In the genomic region with DNA sequence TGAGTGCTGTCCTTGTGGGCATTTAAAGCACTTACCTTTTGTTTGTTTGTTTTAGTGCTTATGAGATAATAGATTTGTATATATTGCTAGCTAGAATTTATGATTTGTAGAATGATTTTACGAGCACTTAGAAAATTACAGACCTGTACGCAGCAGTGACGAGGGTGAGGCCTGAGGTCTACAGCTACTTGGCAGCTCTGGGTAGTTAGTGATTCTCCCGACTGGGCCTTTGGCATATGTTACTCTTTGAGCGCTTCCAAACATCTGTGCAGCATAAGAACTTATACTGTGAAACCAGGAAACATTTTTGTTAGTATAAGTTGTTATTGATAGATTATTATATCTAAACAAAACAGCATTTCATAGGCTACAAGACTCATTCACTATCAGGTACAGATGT, we compare ENCODE assay signal across 30 mouse cellular contexts. TPM values are rescaled to one million over a fixed set of nuclear protein-coding genes. Genes with fewer than 3 reads are reported as not detected.
A peak's percentile ranks its signal among the peaks of the same experiment; 100 is the strongest.
DNase-seq lines count a peak whose midpoint lies in the region; ATAC-seq and TF ChIP-seq lines count a peak whose summit lies in the region.
"Had no signal": no experiment of that assay in that cellular context is flagged by ENCODE, and none has a peak within 500 bp of the region (broad histone marks: within the 10 kb centered on the region; RNA-seq: fewer than 3 reads in every experiment).

No protein-coding gene starts in this region.

- no peak overlapping the region for H3K9ac ChIP-seq in heart, adult 2 months (ENCODE audit: low read depth, low read length)
- H3K9ac ChIP-seq in heart, embryonic 15.5 days: no peak overlapping the region
- no peak overlapping the region for H3K9ac ChIP-seq in neural tube, embryonic 15.5 days (replicated peaks)
- H3K9ac ChIP-seq: hindbrain, embryonic 15.5 days; limb, embryonic 15.5 days; liver, embryonic 13.5 days; midbrain, embryonic 12.5 days had no signal

- H3K9me3 ChIP-seq in heart, embryonic 15.5 days (replicated peaks): peaks cover 4% of the 10 kb centered on the region; the same call in 1 of the 2 replicates
- H3K9me3 ChIP-seq in neural tube, embryonic 15.5 days (replicated peaks): no peaks in the 10 kb centered on the region
- H3K9me3 ChIP-seq: G1E; hindbrain, embryonic 15.5 days; limb, embryonic 15.5 days; liver, embryonic 13.5 days; midbrain, embryonic 12.5 days had no signal

- H3K4me1 ChIP-seq in heart, adult 2 months (ENCODE audit: control insufficient read depth, insufficient read depth, low read length): peaks cover 2% of the 10 kb centered on the region; the same call in 1 of the 2 replicates
- peaks cover 4% of the 10 kb centered on the region for H3K4me1 ChIP-seq in heart, embryonic 15.5 days (replicated peaks)
- H3K4me1 ChIP-seq in neural tube, embryonic 15.5 days: no peaks in the 10 kb centered on the region; the same call in 1 of the 2 replicates
- H3K4me1 ChIP-seq: hindbrain, embryonic 15.5 days; liver, embryonic 13.5 days; midbrain, embryonic 12.5 days had no signal

- H3K4me3 ChIP-seq in heart, adult 2 months: no peak overlapping the region
- no peak overlapping the region for H3K4me3 ChIP-seq in heart, embryonic 15.5 days
- no peak overlapping the region for H3K4me3 ChIP-seq in layer of hippocampus, adult 2 months
- no peak overlapping the region for H3K4me3 ChIP-seq in neural tube, embryonic 15.5 days (replicated peaks)
- H3K4me3 ChIP-seq: hindbrain, embryonic 15.5 days; limb, embryonic 15.5 days; liver, embryonic 13.5 days; megakaryocyte, embryonic 14.5 days; midbrain, embryonic 12.5 days; myocyte had no signal

- no peak for DNase-seq in heart, adult 2 months
- no peak for DNase-seq in heart, adult 9 months (ENCODE audit: low spot score in 2 of 2)
- DNase-seq in heart, postnatal 4 days: no peak
- no peak for DNase-seq in layer of hippocampus, adult 2 months (ENCODE audit: low spot score in 2 of 2)
- no peak for DNase-seq in layer of hippocampus, adult 18-20 months (ENCODE audit: low spot score in 2 of 2)
- DNase-seq: adrenal gland, adult 8-10 months; cerebellum, adult 8-10 months; cerebellum, postnatal 25 days; gastrocnemius, postnatal 14 days; kidney, adult 11 months; kidney, postnatal 14 days; liver, embryonic 13.5 days; lung, adult 18-20 months; lung, postnatal 4 days; right cerebral cortex, adult 18-20 months; thymus, adult 18-20 months; thymus, postnatal 25 days had no signal

- TF ChIP-seq CTCF in heart, adult 2 months (IDR thresholded peaks at IDR 0.05): no peak
- no peak for TF ChIP-seq CTCF in layer of hippocampus, adult 2 months (conservative IDR thresholded peaks at IDR 0.05)

- TF ChIP-seq EP300 in heart, adult 2 months (IDR thresholded peaks at IDR 0.05; ENCODE audit: insufficient read depth, low read depth, low read length): no peak

- 59% methylated on average over 5 of the region's 5 CpGs for WGBS in heart, adult 2 months
- 69% methylated on average over 5 of the region's 5 CpGs for WGBS in heart, embryonic 15.5 days
- WGBS in neural tube, embryonic 15.5 days: 53% methylated on average over 5 of the region's 5 CpGs

- H3K27ac ChIP-seq in heart, adult 2 months: peak overlapping the region; percentile 32
- peak overlapping the region; percentile 26; the same call in 1 of the 2 replicates for H3K27ac ChIP-seq in heart, embryonic 15.5 days
- peak overlapping the region; percentile 46; the same call in 1 of the 2 replicates for H3K27ac ChIP-seq in layer of hippocampus, adult 2 months
- peak overlapping the region; percentile 33; the same call in 1 of the 2 replicates for H3K27ac ChIP-seq in neural tube, embryonic 15.5 days (replicated peaks)
- H3K27ac ChIP-seq: hindbrain, embryonic 15.5 days; limb, embryonic 15.5 days; liver, embryonic 13.5 days; midbrain, embryonic 12.5 days; stomach, postnatal 0 days had no signal

- no peaks in the 10 kb centered on the region for H3K27me3 ChIP-seq in heart, adult 2 months (ENCODE audit: control insufficient read depth, insufficient read depth, low read length)
- H3K27me3 ChIP-seq in heart, embryonic 15.5 days: no peaks in the 10 kb centered on the region
- H3K27me3 ChIP-seq in neural tube, embryonic 15.5 days (replicated peaks): no peaks in the 10 kb centered on the region
- H3K27me3 ChIP-seq: hindbrain, embryonic 15.5 days; limb, embryonic 15.5 days; liver, embryonic 13.5 days; megakaryocyte, embryonic 14.5 days; midbrain, embryonic 12.5 days had no signal

- H3K36me3 ChIP-seq in heart, adult 2 months (ENCODE audit: control insufficient read depth, insufficient read depth, low read length): peaks cover 2% of the 10 kb centered on the region
- peaks cover 9% of the 10 kb centered on the region for H3K36me3 ChIP-seq in heart, embryonic 15.5 days
- peaks cover 7% of the 10 kb centered on the region for H3K36me3 ChIP-seq in neural tube, embryonic 15.5 days
- H3K36me3 ChIP-seq: hindbrain, embryonic 15.5 days; midbrain, embryonic 12.5 days had no signal

- TF ChIP-seq POLR2A in heart, adult 2 months (IDR thresholded peaks at IDR 0.05; ENCODE audit: insufficient read depth, low read depth, low read length): no peak

- no peaks in the 10 kb centered on the region for H3K79me2 ChIP-seq in heart, adult 2 months (replicated peaks; ENCODE audit: control insufficient read depth, insufficient read depth, low read length)

- no peak for ATAC-seq in heart, embryonic 15.5 days (replicated peaks; ENCODE audit: insufficient number of reproducible peaks, insufficient read depth, low FRiP score, low read depth)
- ATAC-seq in neural tube, embryonic 15.5 days (ENCODE audit: low FRiP score): no peak
- ATAC-seq: forebrain, embryonic 14.5 days; inflammation-experienced regulatory T-cells, adult 6 months; lung, postnatal 0 days had no signal

- no peak overlapping the region for H3K4me2 ChIP-seq in heart, embryonic 15.5 days
- no peak overlapping the region for H3K4me2 ChIP-seq in neural tube, embryonic 15.5 days
- H3K4me2 ChIP-seq: hindbrain, embryonic 15.5 days; limb, embryonic 15.5 days; liver, embryonic 13.5 days; midbrain, embryonic 12.5 days had no signal

- intact Hi-C loops in heart, adult 2 months (cut with DNase I): no loop called here

RNA-seq across cellular contexts. Expression of gene Gpr22, which starts 12.3 kb away (rescaled TPM):
- 10 to 100 TPM; 19.0 to 29.6 TPM for total RNA-seq in heart, adult 2 months (2021)
- 12.4 and 37.9 TPM in 2 replicates for polyA plus RNA-seq in heart, adult 2 months (2012; rRNA removed)
- 5.8 and 8.2 TPM in 2 replicates for polyA plus RNA-seq in heart, embryonic 15.5 days (2015; fragmentation: Nextera tagmentation; extraction: Ambion mirVana)
- 10 to 100 TPM; 20.9 to 22.4 TPM for total RNA-seq in heart, postnatal 4 days (2021)
- 10 to 100 TPM; 81.4 to 87.3 TPM for total RNA-seq in layer of hippocampus, adult 2 months (2021)
- 10 to 100 TPM; 73.3 to 79.9 TPM for total RNA-seq in layer of hippocampus, adult 18-20 months (2021)
- polyA plus RNA-seq in neural tube, embryonic 15.5 days (2015; fragmentation: Nextera tagmentation; extraction: Ambion mirVana): 19.6 and 22.4 TPM in 2 replicates
- total RNA-seq: gastrocnemius, postnatal 14 days had no signal
- polyA plus RNA-seq: G1E; spleen, adult 2 months had no signal

RNA-seq across cellular contexts. Expression of gene Cog5, which starts 46.7 kb away (rescaled TPM):
- 10 to 100 TPM; 55.8 to 58.3 TPM for total RNA-seq in heart, adult 2 months (2021)
- polyA plus RNA-seq in heart, adult 2 months (2012; rRNA removed): 24.7 and 48.2 TPM in 2 replicates
- 24.1 and 26.6 TPM in 2 replicates for polyA plus RNA-seq in heart, embryonic 15.5 days (2015; fragmentation: Nextera tagmentation; extraction: Ambion mirVana)
- total RNA-seq in heart, postnatal 4 days (2021): 10 to 100 TPM; 56.9 to 60.5 TPM
- total RNA-seq in layer of hippocampus, adult 2 months (2021): 10 to 100 TPM; 59.6 to 63.8 TPM
- total RNA-seq in layer of hippocampus, adult 18-20 months (2021): 10 to 100 TPM; 63.6 to 64.7 TPM
- 27.4 and 28.6 TPM in 2 replicates for polyA plus RNA-seq in neural tube, embryonic 15.5 days (2015; fragmentation: Nextera tagmentation; extraction: Ambion mirVana)

RNA-seq across cellular contexts. Expression of gene Dus4l, which starts 46.8 kb away (rescaled TPM):
- 1 to 10 TPM; 7.9 to 8.8 TPM for total RNA-seq in heart, adult 2 months (2021)
- polyA plus RNA-seq in heart, adult 2 months (2012; rRNA removed): 3.3 and 5.9 TPM in 2 replicates
- polyA plus RNA-seq in heart, embryonic 15.5 days (2015; fragmentation: Nextera tagmentation; extraction: Ambion mirVana): 5.2 and 7.0 TPM in 2 replicates
- 1 to 10 TPM; 8.9 to 9.1 TPM for total RNA-seq in heart, postnatal 4 days (2021)
- total RNA-seq in layer of hippocampus, adult 2 months (2021): 10 to 100 TPM; 12.6 to 13.2 TPM
- 10 to 100 TPM in 1 of 2 experiments, 1 to 10 TPM in 1; 7.9 to 13.0 TPM for total RNA-seq in layer of hippocampus, adult 18-20 months (2021)
- 6.8 and 10.3 TPM in 2 replicates for polyA plus RNA-seq in neural tube, embryonic 15.5 days (2015; fragmentation: Nextera tagmentation; extraction: Ambion mirVana)
